Mouse (Mus musculus) heart, adult 2 months (tissue): ENCODE results near the gene Zbtb17.

Experiments
- CTCF ChIP-seq: fragments of 200-600 bp; IDR thresholded peaks from 2 replicates; pipeline ENCODE4 v1.8.1; 2022; ENCODE audit warnings: antibody characterized with exemption, mild to moderate bottlenecking, moderate library complexity
- EP300 ChIP-seq: fragments of 200-500 bp; IDR thresholded peaks from 2 replicates; pipeline ENCODE4 v1.6.1; 2011; ENCODE audit warnings: low read depth, low read length, control low read depth; ENCODE audit not compliant: insufficient read depth
- POLR2A ChIP-seq: fragments of 200-500 bp; IDR thresholded peaks from 2 replicates; pipeline ENCODE4 v1.6.1; 2011; ENCODE audit warnings: mild to moderate bottlenecking, low read depth, low read length, control low read depth; ENCODE audit not compliant: insufficient read depth

DNA sequence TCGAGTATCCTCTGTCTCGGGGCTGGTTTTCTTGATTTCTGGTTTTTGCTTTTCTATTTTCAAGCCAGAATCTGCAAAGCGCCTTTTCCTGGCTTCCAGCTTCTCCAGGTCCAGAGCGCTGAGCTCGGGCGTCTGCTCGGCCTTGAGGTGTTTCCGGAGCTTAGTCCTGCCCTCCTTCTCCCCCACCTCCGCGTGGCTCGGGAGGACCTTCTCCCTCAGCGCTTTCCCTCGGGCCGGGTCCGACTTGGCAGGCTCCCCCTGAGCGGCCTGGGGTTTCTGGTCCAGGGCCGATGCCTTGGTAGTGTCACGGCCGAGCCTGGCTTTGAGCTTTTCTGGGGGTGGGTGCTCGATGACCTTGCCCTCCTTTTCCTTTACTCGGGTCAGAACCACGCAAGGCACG is 33.8 kb downstream of the Zbtb17 start:
- TF ChIP-seq CTCF (no peak), POLR2A (no peak), EP300 (no peak)
